Mouse (Mus musculus) lung, adult 18-20 months (tissue): ENCODE measurements at regions not wholly inside any gene's neighbourhood (a gene's known extent, or its start where the extent isn't known, plus 50 kb on each side); places are given as distances from the start of the nearest gene placed in this dataset.

Source experiments
- DNase-seq, 2 experiments: peaks; one replicate each; pipeline ENCODE4 v3.0.0; 2022; ENCODE audit warnings: mixed read lengths in 2 of 2

- no peak for DNase-seq
These were observed 593.1 kb downstream of the Ttll7 start for GRCm38 (mm10) chr3:147445066-147445844.

GRCm38 (mm10) chr3:147445884-147446283, 593.7 kb downstream of the Ttll7 start:
- no peak for DNase-seq

GRCm38 (mm10) chr3:147452176-147452575, 600.0 kb downstream of the Ttll7 start:
- DNase-seq = no peak

DNA sequence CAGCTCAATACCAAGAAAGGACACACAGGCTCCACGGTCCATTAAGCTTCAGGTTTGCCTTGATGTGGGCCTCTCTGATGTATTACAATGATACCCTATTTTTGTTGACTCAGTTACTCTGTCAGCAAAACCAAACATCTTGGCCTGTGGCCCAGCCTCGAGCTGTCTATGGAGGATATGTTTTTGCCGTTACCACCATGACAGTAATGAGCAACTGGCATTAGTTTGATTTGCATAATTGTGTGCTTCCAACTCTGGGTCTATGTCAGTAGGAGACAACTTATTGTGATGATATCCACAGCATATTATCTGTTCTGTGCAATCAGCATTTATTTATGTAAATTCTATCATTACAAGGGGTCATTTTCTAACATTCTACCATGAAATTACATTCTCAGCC, 603.2 kb downstream of the Ttll7 start:
- DNase-seq = no peak

DNA sequence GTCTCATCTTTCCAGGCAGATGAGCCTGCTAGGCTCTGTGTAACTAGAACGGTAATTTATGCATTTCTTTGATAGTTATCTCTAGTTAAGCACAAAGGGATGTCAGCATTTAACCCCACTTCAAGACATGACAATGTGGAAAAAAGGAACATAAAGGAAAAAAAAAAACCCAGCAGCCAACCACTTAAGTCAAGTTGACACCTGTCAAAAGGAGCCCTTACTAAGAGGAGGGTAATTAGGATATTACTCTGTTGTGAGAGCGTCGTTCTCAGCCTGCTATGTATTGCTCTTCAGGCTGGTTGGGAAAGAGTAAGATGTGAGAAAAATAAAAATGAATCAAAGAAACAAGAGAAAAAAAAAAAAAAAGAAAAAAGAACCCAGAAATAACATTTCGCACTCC, 604.1 kb downstream of the Ttll7 start:
- no peak for DNase-seq

- no peak for DNase-seq
These were observed 605.9 kb downstream of the Ttll7 start for GRCm38 (mm10) chr3:147458115-147458514.

DNA sequence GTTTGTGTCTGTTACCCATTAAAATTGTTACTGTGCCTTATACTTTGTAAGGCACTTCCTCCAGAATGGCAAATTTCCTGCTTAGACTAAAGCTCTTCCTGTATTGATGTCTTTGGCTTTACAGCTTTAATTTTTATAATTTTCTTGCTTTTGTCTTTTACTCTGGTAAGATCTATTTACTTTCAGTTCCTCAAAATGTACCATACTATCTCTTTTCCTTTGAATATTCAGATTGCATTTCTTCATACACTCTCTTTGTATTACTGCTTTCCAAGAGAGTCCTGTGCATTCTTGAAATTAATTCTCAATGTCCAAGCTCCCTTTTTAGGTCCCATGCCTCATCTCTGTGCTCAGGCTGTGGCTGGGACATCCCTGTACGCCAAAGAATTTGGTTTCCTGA, 627.7 kb downstream of the Ttll7 start:
- no peak for DNase-seq
